Mouse (Mus musculus) heart, embryonic 12.5 days (tissue): ENCODE measurements around the gene Vmn1r56. TPM values are rescaled to one million over a fixed set of nuclear protein-coding genes. Genes with fewer than 3 reads are reported as not detected.
"Not testable (repeated sequence)": the region's sequence is repeated elsewhere in the genome, so short reads cannot be mapped to it uniquely, and the experiment has no call there.

Source experiments
- ATAC-seq: fragments of 200-750 bp; cut with Nextera tagmentation; 2 replicates; pipeline ENCODE4 v1.8.0; 2017; ENCODE audit warnings: moderate TSS enrichment, moderate library complexity; ENCODE audit not compliant: insufficient number of reproducible peaks, low FRiP score
- H3K27ac ChIP-seq: fragments of 300-500 bp; sonication (generic); 2 replicates; pipeline ENCODE4 v1.5.1; 2016; ENCODE audit warnings: mild to moderate bottlenecking, moderate library complexity; ENCODE audit not compliant: poor library complexity, severe bottlenecking
- H3K27me3 ChIP-seq: fragments of 300-500 bp; sonication (generic); replicated peaks from 2 replicates; pipeline ENCODE4 v1.6.1; 2016; ENCODE audit warnings: mild to moderate bottlenecking, moderate library complexity
- H3K36me3 ChIP-seq: fragments of 300-500 bp; sonication (generic); 2 replicates; pipeline ENCODE4 v1.6.1; 2016; ENCODE audit warnings: mild to moderate bottlenecking, moderate library complexity
- H3K4me1 ChIP-seq: fragments of 300-500 bp; sonication (generic); replicated peaks from 2 replicates; pipeline ENCODE4 v1.6.1; 2016; ENCODE audit warnings: mild to moderate bottlenecking
- H3K4me2 ChIP-seq: fragments of 300-500 bp; sonication (generic); 2 replicates; pipeline ENCODE4 v1.6.1; 2016; ENCODE audit warnings: mild to moderate bottlenecking, moderate library complexity
- H3K4me3 ChIP-seq: fragments of 300-500 bp; sonication (generic); 2 replicates; pipeline ENCODE4 v1.5.1; 2016; ENCODE audit warnings: mild to moderate bottlenecking
- H3K9ac ChIP-seq: fragments of 300-500 bp; sonication (generic); 2 replicates; pipeline ENCODE4 v1.6.1; 2016; ENCODE audit warnings: mild to moderate bottlenecking, moderate library complexity
- H3K9me3 ChIP-seq: fragments of 300-500 bp; sonication (generic); replicated peaks from 2 replicates; pipeline ENCODE4 v1.6.1; 2016; ENCODE audit warnings: mild to moderate bottlenecking, moderate library complexity
- WGBS: fragments of 180-500 bp; shearing (Covaris S2); methylation state at CpG from one replicate; pipeline ENCODE4 v1.1.7; 2016; 5-methylcytosine and 5-hydroxymethylcytosine counted together
- polyA plus RNA-seq: library from polyadenylated mRNA; unstranded; fragments of >200 nt; fragmentation: Nextera tagmentation; extraction: Ambion mirVana; gene quantifications from 2 replicates; pipeline ENCODE4 v1.2.1, GENCODE M21; 2016

Gene Vmn1r56
- polyA plus RNA-seq = not detected in 2 replicates

GRCm38 (mm10) chr7:5196647-5197046 lies at the start of gene Vmn1r56:
Gene Vmn1r56 (minus strand): TSS chr7:5196747.
- ATAC-seq, H3K4me3 ChIP-seq, H3K4me2 ChIP-seq, H3K4me1 ChIP-seq, H3K27me3 ChIP-seq, H3K27ac ChIP-seq, H3K9ac ChIP-seq, H3K36me3 ChIP-seq: not testable (repeated sequence)
- peaks cover 13% of the 10 kb centered on the region; the same call in 1 of the 2 replicates for H3K9me3 ChIP-seq

- WGBS = 63% methylated on average over 1 of the region's 1 CpGs
- not testable (repeated sequence) for H3K4me2 ChIP-seq, ATAC-seq, H3K4me1 ChIP-seq, H3K9me3 ChIP-seq, H3K36me3 ChIP-seq, H3K27ac ChIP-seq, H3K27me3 ChIP-seq, H3K9ac ChIP-seq, H3K4me3 ChIP-seq
Measured at GRCm38 (mm10) chr7:5218193-5218592, 21.6 kb upstream of the Vmn1r56 start, which contains the start of gene Vmn1r57. Gene Vmn1r57 (plus strand): TSS chr7:5218493.

GRCm38 (mm10) chr7:5149570-5149969 lies 47.0 kb downstream of the Vmn1r56 start, which contains the start of gene Vmn1r55:
Gene Vmn1r55 (minus strand): TSS chr7:5149670.
- H3K4me1 ChIP-seq, H3K36me3 ChIP-seq, H3K4me2 ChIP-seq, H3K27me3 ChIP-seq, H3K27ac ChIP-seq, H3K9ac ChIP-seq, ATAC-seq, H3K9me3 ChIP-seq, H3K4me3 ChIP-seq: not testable (repeated sequence)

Other genes with a start within 250 kb of the Vmn1r56 start
- gene Sbk2, start 232.3 kb downstream of the Vmn1r56 start, polyA plus RNA-seq = 2.1 and 2.6 TPM in 2 replicates
- gene Sbk3, start 225.6 kb downstream of the Vmn1r56 start, polyA plus RNA-seq = 0.08 and 0.17 TPM in 2 replicates
- gene Zfp579, start 200.6 kb downstream of the Vmn1r56 start, polyA plus RNA-seq = 26.0 and 29.3 TPM in 2 replicates
- gene Zfp524, start 182.3 kb downstream of the Vmn1r56 start, polyA plus RNA-seq = 9.8 and 10.4 TPM in 2 replicates
- 28.9 and 31.2 TPM in 2 replicates for gene Fiz1, start 182.1 kb downstream of the Vmn1r56 start, polyA plus RNA-seq
- not detected in 2 replicates for gene Gm44973, start 181.3 kb downstream of the Vmn1r56 start, polyA plus RNA-seq
- gene Zfp865, start 176.4 kb downstream of the Vmn1r56 start, polyA plus RNA-seq = 5.1 and 5.4 TPM in 2 replicates
- 1.5 and 1.7 TPM in 2 replicates for gene Ccdc106, start 176.2 kb downstream of the Vmn1r56 start, polyA plus RNA-seq
- not detected in 2 replicates for gene 4632433K11Rik, start 162.6 kb downstream of the Vmn1r56 start, polyA plus RNA-seq
- gene Zfp784, start 158.3 kb downstream of the Vmn1r56 start, polyA plus RNA-seq = 3.6 and 4.9 TPM in 2 replicates
- gene Zfp580, start 145.2 kb downstream of the Vmn1r56 start, polyA plus RNA-seq = 16.6 and 17.7 TPM in 2 replicates
- gene U2af2, start 134.6 kb downstream of the Vmn1r56 start, polyA plus RNA-seq = 81.7 and 83.9 TPM in 2 replicates
- gene Epn1, start 116.5 kb downstream of the Vmn1r56 start, polyA plus RNA-seq = 52.1 TPM in 2 replicates
- not detected in 2 replicates for gene Rfpl4, start 79.8 kb downstream of the Vmn1r56 start, polyA plus RNA-seq
- 0.96 and 2.2 TPM in 2 replicates for gene Rasl2-9, start 70.8 kb downstream of the Vmn1r56 start, polyA plus RNA-seq
- not detected in 2 replicates for gene Vmn1r55, start 47.1 kb downstream of the Vmn1r56 start, polyA plus RNA-seq
- gene Vmn1r57, start 21.7 kb upstream of the Vmn1r56 start, polyA plus RNA-seq = not detected in 2 replicates
- not detected in 2 replicates for gene Gm5065, start 153.8 kb upstream of the Vmn1r56 start, polyA plus RNA-seq
- gene Nlrp2, start 154.3 kb upstream of the Vmn1r56 start, polyA plus RNA-seq = not detected in 2 replicates
- gene Vmn1r58, start 216.6 kb upstream of the Vmn1r56 start, polyA plus RNA-seq = not detected in 2 replicates